Mouse (Mus musculus) ES-E14 (cell line): ENCODE measurements around the gene 1500009L16Rik.

Experiments used
- MAFK ChIP-seq: IDR thresholded peaks from 2 replicates; pipeline ENCODE4 v1.6.1; 2014; ENCODE audit warnings: mild to moderate bottlenecking, low read depth, low read length, inconsistent platforms; ENCODE audit not compliant: insufficient read depth
- ZC3H11A ChIP-seq: IDR thresholded peaks from 2 replicates; pipeline ENCODE4 v1.6.1; 2012; ENCODE audit warnings: low read depth, mild to moderate bottlenecking, inconsistent platforms, low read length, borderline replicate concordance

DNA sequence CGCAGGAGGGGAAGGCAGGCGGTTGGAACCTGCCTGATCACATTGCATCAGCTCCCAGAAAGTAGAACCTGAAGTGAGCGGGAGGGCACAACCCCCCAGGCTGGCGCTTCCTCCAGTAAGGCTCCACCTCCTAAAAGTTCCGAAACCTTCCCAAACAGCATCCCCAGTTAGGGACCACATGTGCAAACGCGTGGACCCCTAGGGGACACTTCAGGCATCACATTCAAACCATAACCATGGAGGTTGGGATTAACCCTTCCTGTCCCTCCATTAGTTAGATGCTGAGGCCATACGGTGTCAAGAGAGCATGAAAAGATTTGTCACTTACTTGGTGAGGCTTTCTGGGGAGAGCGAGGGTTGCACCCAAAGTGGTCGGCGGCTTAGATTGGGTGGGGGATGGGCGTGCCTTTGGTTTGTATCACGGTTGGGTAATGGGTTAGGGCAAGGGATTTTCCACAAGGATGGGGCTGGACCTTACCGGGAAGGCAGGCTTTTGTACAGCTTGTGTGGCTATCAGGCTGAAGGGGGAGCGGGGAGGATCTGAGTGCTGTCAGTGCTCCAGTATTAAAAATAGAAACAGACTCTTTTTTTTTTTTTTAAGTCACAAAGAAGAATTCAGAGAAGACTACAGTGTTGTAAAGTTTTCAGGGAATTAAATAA is 16.5 kb downstream of the 1500009L16Rik start:
- TF ChIP-seq MAFK = no peak
- no peak for TF ChIP-seq ZC3H11A
